Mouse (Mus musculus): ENCODE measurements around the gene Ttc7b.

DNA sequence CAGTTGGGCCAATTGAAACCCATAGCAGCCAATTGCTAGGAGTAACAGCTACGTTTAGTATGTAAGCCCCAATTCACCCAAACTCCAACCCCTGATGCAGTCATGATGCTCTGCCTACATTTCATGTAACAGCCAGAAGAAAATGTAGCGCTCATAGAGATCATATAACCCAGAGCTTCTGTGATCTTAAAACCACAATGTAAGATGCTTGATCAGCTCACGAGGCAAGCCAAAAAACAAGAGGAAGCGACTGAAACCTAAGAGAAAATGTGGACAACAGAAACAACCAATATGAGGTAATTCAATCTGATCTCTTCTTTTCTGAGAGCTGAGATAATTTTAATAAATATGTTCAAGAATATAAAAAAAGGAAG, 23.6 kb upstream of the Ttc7b start:
- TF ChIP-seq CTCF (IDR thresholded peaks at IDR 0.05; ENCODE audit: low read depth): no peak
- TF ChIP-seq EP300 (IDR thresholded peaks at IDR 0.05; ENCODE audit: low read depth): no peak

Measured in liver, postnatal 0 days (tissue).